Mouse (Mus musculus): ENCODE results near the gene Ankar. TPM values are rescaled to one million over a fixed set of nuclear protein-coding genes. Genes with fewer than 3 reads are reported as not detected.
A peak's percentile ranks its signal among the peaks of the same experiment; 100 is the strongest.

Gene Ankar
- polyA plus RNA-seq, 1 experiment, result not detected

DNA sequence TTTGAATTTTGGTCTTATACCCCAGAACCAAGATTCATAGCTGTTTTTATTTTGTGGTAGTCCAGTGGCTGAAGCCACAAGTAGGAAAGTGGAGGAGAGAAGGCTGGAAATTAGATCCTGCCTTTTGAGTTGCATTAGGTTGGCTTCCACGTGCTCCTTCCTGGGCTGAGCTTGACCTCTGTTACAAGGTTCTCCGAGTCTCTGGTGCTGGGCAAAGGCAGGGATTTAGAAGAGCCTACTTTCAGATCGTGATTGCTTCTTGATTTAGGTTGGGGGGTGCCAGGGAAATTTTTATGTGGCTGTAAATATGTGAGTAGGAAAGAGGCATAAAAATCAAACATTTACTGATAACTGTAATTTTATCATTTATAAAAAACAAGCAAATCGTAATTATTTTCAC lies 14.2 kb upstream of the Ankar start:
- DNase-seq (ENCODE audit: extremely low spot score in 1 of 2, low spot score in 1 of 2), result no peak

- DNase-seq (ENCODE audit: extremely low spot score in 1 of 2, low spot score in 1 of 2), result peak in 1 of 2 experiments; percentile 15
Observed at GRCm38 (mm10) chr1:72711684-72712083, 11.3 kb upstream of the Ankar start.

DNA sequence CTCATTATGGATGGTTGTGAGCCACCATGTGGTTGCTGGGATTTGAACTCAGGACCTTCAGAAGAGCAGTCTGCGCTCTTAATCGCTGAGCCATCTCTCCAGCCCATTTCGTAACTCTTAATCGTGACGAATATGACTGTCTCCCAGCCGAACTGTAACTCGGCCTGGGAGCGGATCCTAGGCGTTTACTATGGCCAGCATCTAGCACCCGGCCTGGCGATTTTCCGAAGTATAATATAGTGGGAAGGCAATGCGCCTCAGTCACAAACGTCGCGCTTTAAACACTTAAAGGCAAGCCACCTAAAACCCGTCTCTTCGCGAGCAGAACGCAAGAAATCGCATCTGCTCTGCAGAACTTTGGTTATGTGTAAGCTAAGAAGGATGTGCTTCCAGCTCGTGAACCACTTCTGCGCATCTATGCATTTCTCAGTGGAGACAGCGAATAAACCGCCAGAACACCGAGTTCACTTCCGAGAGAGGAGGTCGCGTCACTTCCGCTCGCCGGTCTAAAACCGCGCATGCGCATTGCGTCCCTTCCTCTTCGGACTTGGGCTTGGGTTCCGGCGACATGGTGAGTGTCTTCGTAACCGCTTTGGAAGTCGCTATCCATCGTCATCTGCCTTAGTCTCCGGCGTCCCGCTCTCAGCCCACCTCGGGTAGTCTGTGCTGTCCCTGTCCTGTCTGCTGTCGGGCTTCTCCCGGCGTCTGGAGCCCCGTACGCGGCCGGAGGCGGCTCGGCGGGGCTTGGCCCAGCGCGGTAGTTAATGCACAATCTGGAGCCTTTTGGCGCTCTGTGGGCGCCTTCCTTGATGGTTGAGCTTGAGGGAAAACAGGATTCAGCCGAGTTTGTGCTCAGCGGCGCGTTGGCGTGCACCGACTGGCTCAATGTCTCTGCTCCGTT lies 10.6 kb upstream of the Ankar start, which contains the start of gene Rpl37a:
Gene Rpl37a (plus strand): TSS at position 538 of the 901 bp plus-strand sequence.
- DNase-seq (ENCODE audit: extremely low spot score in 1 of 2, low spot score in 1 of 2), result peak; percentile 93 to 99

GRCm38 (mm10) chr1:72707525-72707924 lies 7.1 kb upstream of the Ankar start:
- DNase-seq (ENCODE audit: extremely low spot score in 1 of 2, low spot score in 1 of 2), result no peak

GRCm38 (mm10) chr1:72698651-72699050 lies 1.7 kb downstream of the Ankar start:
- no peak for DNase-seq (ENCODE audit: extremely low spot score in 1 of 2, low spot score in 1 of 2)

DNA sequence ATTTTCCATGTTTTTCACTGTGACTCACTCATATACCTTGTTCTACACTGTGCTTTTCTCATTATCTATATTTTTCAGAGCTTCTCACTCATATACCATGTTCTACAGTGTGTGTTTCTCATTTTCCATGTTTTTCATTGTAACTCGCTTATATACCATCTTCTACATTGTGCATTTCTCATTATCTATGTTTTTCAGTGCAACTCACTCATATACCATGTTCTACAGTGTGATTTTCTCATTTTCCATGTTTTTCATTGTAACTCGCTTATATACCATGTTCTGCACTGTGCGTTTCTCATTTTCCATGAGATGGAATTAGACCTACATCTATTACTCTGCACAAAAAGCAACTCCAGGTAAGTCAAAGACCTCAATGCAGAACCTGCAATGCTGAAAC lies 4.1 kb downstream of the Ankar start:
- no peak for DNase-seq (ENCODE audit: extremely low spot score in 1 of 2, low spot score in 1 of 2)

GRCm38 (mm10) chr1:72673070-72673469 lies 27.3 kb downstream of the Ankar start:
- DNase-seq (ENCODE audit: extremely low spot score in 1 of 2, low spot score in 1 of 2), result no peak

- DNase-seq (ENCODE audit: extremely low spot score in 1 of 2, low spot score in 1 of 2), result peak; percentile 28 to 77
Observed at GRCm38 (mm10) chr1:72640658-72641410, 59.5 kb downstream of the Ankar start.

- DNase-seq (ENCODE audit: extremely low spot score in 1 of 2, low spot score in 1 of 2), result no peak
Observed at GRCm38 (mm10) chr1:72635221-72635620, 65.2 kb downstream of the Ankar start.

- DNase-seq (ENCODE audit: extremely low spot score in 1 of 2, low spot score in 1 of 2), result peak in 1 of 2 experiments; percentile 31
Observed at GRCm38 (mm10) chr1:72612172-72612571, 88.2 kb downstream of the Ankar start.

GRCm38 (mm10) chr1:72609887-72610877 lies 90.2 kb downstream of the Ankar start:
- no peak for DNase-seq (ENCODE audit: extremely low spot score in 1 of 2, low spot score in 1 of 2)

DNA sequence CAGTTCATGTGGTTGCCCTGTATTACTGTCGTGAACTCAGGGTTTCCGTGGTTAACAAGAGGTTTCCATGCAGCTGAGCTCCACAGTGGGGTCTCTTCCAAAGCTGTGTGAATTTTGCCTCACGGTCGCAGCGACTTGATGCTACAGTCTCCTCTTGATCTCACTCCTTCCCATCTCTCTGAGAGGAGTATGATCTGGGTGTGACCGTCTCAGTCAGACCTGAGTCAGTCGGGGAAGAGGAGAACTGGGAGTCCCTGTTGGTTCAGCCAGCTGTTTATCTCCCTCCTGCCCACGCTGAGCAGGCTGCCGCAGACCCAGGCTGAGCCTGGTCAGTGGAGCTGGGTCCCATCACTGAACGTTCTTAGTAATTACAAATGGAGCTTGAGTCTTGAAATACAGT lies 91.2 kb downstream of the Ankar start:
- no peak for DNase-seq (ENCODE audit: extremely low spot score in 1 of 2, low spot score in 1 of 2)

DNA sequence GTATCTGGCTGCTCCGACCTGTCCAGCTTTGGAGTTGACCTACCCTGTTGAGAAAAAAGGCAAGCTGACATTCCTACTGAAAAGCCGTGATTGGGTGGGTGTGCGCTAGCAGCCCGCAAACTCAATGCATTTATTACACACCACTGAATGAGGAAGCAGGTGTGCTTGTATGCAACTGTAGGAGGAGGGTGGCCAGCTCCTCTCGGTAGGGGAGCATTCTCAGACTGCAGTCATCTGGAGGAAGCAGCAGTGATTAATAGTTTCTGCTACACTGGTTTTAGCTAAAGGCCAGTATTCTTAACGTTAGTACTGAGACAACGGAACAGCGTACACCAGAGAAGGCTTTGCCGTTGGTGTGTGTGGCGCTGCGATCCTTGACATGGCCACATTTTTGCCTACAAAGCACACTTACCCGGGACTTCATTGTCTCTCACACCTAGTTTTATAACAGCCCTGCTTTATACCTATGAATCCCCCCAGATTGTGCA lies 94.1 kb downstream of the Ankar start:
- DNase-seq (ENCODE audit: extremely low spot score in 1 of 2, low spot score in 1 of 2), result no peak

DNA sequence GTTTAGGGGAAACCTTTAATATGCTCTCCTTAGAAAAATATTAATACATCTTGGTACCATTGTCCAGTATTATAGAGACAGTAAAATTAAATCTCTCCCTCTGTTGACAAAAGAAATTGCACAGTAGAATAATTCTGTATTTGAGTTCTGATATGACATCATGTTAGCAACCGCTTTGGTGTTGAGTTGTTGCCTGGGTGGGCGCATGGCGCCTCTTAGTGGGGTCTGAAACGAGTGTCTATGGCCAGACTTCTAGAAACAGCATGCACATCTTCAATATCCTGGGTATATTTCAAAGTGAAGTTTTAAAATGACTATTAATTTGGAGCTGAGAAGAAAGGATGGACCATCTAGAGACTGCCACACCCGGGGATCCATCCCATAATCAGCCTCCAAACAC lies 97.6 kb downstream of the Ankar start:
- no peak for DNase-seq (ENCODE audit: extremely low spot score in 1 of 2, low spot score in 1 of 2)

GRCm38 (mm10) chr1:72602186-72602585 lies 98.2 kb downstream of the Ankar start:
- no peak for DNase-seq (ENCODE audit: extremely low spot score in 1 of 2, low spot score in 1 of 2)

DNA sequence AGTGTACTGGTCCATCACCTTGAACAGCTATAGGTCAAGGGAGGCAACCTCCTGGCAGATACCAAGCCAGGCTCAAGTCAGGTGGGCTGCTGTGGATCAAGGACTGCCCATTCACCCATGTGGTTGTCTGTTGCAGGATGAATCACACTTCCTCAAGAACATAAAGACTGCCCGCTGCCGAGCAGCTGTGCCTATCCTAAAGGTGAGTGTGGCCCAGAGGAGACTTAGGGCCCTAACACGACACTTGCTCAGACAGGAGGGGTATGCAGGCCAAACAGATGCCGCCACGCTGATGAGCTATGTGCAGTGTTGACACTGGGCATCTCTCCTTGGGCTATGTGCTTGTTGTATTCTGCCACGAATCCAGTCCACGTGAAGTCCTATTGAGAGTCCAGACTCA lies 99.1 kb downstream of the Ankar start:
- no peak for DNase-seq (ENCODE audit: extremely low spot score in 1 of 2, low spot score in 1 of 2)

DNA sequence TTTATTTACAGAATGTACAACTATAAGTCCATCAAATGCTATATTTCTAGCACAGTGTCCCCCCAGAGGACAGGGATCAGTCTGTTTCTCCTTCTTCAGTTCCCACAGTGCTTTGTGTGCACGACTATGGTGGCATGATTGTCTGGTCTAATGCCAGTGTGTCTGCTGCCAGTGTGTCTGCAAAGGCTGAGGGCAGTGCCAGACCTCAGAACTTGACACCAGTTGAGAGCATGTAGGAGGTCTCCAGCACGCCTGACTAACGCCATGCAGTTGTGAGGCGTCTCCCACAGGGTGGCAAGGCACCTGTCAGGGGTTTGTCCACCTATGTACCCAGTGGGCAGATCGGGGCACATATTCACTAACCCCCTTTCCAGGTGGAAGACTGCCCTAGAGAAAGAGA lies 99.6 kb downstream of the Ankar start:
- DNase-seq (ENCODE audit: extremely low spot score in 1 of 2, low spot score in 1 of 2), result no peak

DNA sequence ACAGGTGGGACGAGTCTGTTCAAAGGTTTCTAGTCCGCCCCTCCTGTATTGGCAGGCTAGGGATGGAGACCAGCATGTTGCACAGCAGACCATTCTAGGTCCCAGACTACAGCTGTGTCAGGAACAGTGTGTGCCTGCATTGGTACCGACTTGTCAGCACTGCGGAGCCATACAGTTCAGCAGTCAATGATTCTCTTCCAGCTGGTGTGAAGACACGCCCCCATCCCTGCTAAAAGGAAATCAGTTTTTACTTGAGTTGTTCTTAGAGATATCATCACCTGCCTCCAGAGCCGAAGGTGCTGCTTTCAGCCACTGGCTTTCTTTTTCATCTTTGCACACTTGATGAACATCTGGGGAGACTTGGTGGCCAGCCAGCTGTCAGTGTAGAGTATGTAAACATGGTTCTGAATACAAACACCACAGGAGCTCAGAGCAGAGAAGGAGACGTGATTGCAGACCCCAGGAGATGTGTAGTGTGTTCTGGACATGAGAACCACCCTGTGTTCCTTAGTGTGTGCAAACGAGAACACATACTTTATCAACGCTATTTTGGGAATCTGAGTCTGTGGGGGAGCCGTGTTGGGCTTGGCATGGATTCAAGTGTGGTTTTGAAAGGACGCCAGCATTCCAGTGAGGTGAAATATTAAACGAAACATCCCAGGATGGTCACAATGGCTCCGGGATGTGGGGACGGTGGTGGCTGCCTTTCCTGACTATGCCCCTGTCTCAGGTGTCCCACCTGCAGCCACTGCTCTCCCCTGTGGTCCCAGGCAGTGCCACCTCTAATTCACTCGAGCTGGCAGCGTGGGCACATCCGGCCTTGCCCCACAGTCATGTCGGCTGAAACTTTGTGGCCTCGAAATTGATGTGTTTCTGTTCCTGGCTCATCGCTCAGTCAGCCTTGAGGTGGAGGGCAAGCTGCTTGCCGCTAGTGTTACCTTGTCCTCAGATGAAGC lies 101.0 kb downstream of the Ankar start:
- no peak for DNase-seq (ENCODE audit: extremely low spot score in 1 of 2, low spot score in 1 of 2)

GRCm38 (mm10) chr1:72596231-72596630 lies 104.1 kb downstream of the Ankar start:
- no peak for DNase-seq (ENCODE audit: extremely low spot score in 1 of 2, low spot score in 1 of 2)
